Mouse (Mus musculus) forebrain, embryonic 11.5 days (tissue): ENCODE results near the gene Mios. TPM values are rescaled to one million over a fixed set of nuclear protein-coding genes. Genes with fewer than 3 reads are reported as not detected.

ENCODE experiments used
- ATAC-seq: fragments of 200-750 bp; cut with Nextera tagmentation; replicated peaks from 2 replicates; pipeline ENCODE4 v1.8.0; 2017; ENCODE audit warnings: moderate TSS enrichment; ENCODE audit not compliant: low FRiP score
- DNase-seq: peaks from one replicate; pipeline ENCODE4 v3.0.0-alpha.2; 2017; ENCODE audit warnings: low spot score
- H3K27ac ChIP-seq: fragments of 300-500 bp; sonication (generic); 2 replicates; pipeline ENCODE4 v1.5.1; 2014; ENCODE audit warnings: low read depth, low read length
- H3K27me3 ChIP-seq: fragments of 300-500 bp; sonication (generic); 2 replicates; pipeline ENCODE4 v1.6.1; 2014; ENCODE audit warnings: mild to moderate bottlenecking, low read length, mixed read lengths; ENCODE audit not compliant: control insufficient read depth, insufficient read depth
- H3K36me3 ChIP-seq: fragments of 300-500 bp; sonication (generic); 2 replicates; pipeline ENCODE4 v1.6.1; 2014; ENCODE audit warnings: mild to moderate bottlenecking, low read length, moderate library complexity, mixed read lengths; ENCODE audit not compliant: control insufficient read depth, insufficient read depth
- H3K4me1 ChIP-seq: fragments of 300-500 bp; sonication (generic); replicated peaks from 2 replicates; pipeline ENCODE4 v1.6.1; 2014; ENCODE audit warnings: low read length, mixed read lengths; ENCODE audit not compliant: control insufficient read depth, insufficient read depth
- H3K4me2 ChIP-seq: fragments of 300-500 bp; sonication (generic); 2 replicates; pipeline ENCODE4 v1.6.1; 2014; ENCODE audit warnings: low read depth, mild to moderate bottlenecking, low read length, moderate library complexity, mixed read lengths; ENCODE audit not compliant: severe bottlenecking
- H3K4me3 ChIP-seq: fragments of 300-500 bp; sonication (generic); 2 replicates; pipeline ENCODE4 v1.5.1; 2014; ENCODE audit warnings: low read depth, low read length
- H3K9ac ChIP-seq: fragments of 300-500 bp; sonication (generic); 2 replicates; pipeline ENCODE4 v1.6.1; 2014; ENCODE audit warnings: low read length
- H3K9me3 ChIP-seq: fragments of 300-500 bp; sonication (generic); 2 replicates; pipeline ENCODE4 v1.6.1; 2016; ENCODE audit warnings: low read length, mixed read lengths; ENCODE audit not compliant: control insufficient read depth
- WGBS: fragments of 180-500 bp; shearing (Covaris S2); extraction: QIAGEN DNeasy Blood & Tissue Kit; methylation state at CpG from one replicate; pipeline ENCODE4 v1.1.7; 2014; 5-methylcytosine and 5-hydroxymethylcytosine counted together
- polyA plus RNA-seq: library from polyadenylated mRNA; unstranded; fragments of >200 nt; fragmentation: Nextera tagmentation; extraction: Ambion mirVana; gene quantifications from 2 replicates; pipeline ENCODE4 v1.2.1, GENCODE M21; 2014

Gene Mios
- polyA plus RNA-seq, 1 experiment from 2014 or later = 27.0 TPM

- Histone ChIP-seq H3K4me2 (no peak overlapping the region), H3K27ac (no peak overlapping the region), H3K27me3 (no peaks in the 10 kb centered on the region), H3K4me1 (no peaks in the 10 kb centered on the region), H3K9me3 (no peaks in the 10 kb centered on the region), H3K9ac (no peak overlapping the region), H3K4me3 (no peak overlapping the region), H3K36me3 (no peaks in the 10 kb centered on the region)
- ATAC-seq = no peak
- DNase-seq = no peak
- 98% methylated on average over 3 of the region's 3 CpGs for WGBS
Observed at GRCm38 (mm10) chr6:8188599-8189233, 20.3 kb upstream of the Mios start.

DNA sequence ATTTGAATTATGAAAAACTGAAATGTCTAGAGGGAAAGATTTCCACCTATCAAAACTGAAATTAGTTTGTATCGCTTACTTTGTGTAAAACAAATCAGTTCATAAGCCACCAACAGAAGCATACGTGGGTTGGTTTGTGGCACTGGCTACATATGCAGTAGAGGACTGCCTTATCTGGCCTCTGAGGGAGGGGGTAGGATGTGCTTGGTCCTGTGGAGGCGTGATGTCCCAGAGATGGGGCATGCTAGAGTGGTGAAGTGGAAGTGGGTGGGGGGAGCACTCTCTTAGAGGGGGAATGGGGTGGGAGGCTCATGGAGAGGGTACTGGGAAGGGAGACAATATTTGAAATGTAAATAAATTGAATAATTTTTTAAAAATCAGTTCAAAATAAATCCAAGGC is 19.1 kb upstream of the Mios start:
- DNase-seq (no peak), ATAC-seq (0 out of 2 replicates have a peak, but pooled peaks have one; percentile 44)
- no peak overlapping the region for H3K27ac ChIP-seq
- WGBS = 76% methylated on average over 3 of the region's 3 CpGs
- H3K9me3 ChIP-seq = no peaks in the 10 kb centered on the region
- no peaks in the 10 kb centered on the region for H3K27me3 ChIP-seq
- no peak overlapping the region for H3K9ac ChIP-seq
- H3K4me3 ChIP-seq = no peak overlapping the region
- H3K4me2 ChIP-seq = no peak overlapping the region
- H3K36me3 ChIP-seq = no peaks in the 10 kb centered on the region
- H3K4me1 ChIP-seq = no peaks in the 10 kb centered on the region

GRCm38 (mm10) chr6:8192517-8192916 is 16.5 kb upstream of the Mios start, which contains the start of gene Col28a1:
Col28a1 (minus strand) TSS chr6:8192617.
- no peak within 1 kb of the TSS for H3K27ac ChIP-seq
- H3K4me1 ChIP-seq = no peaks in the 10 kb centered on the region
- H3K36me3 ChIP-seq = no peaks in the 10 kb centered on the region
- H3K9ac ChIP-seq = no peak within 1 kb of the TSS
- H3K4me3 ChIP-seq = no peak within 1 kb of the TSS
- H3K4me2 ChIP-seq = no peak within 1 kb of the TSS
- no peaks in the 10 kb centered on the region; the same call in 1 of the 2 replicates for H3K9me3 ChIP-seq
- ATAC-seq = no peak
- no peak for DNase-seq
- H3K27me3 ChIP-seq = no peaks in the 10 kb centered on the region

GRCm38 (mm10) chr6:8209866-8210186 is 804 bp downstream of the Mios start:
- peak overlapping the region; percentile 50 for H3K4me2 ChIP-seq
- H3K27me3 ChIP-seq = no peaks in the 10 kb centered on the region
- ATAC-seq (peak; percentile 11), DNase-seq (no peak)
- peaks cover 4% of the 10 kb centered on the region; the same call in 1 of the 2 replicates for H3K4me1 ChIP-seq
- H3K4me3 ChIP-seq = peak overlapping the region; percentile 73
- H3K27ac ChIP-seq = no peak overlapping the region; the same call in 1 of the 2 replicates
- no peaks in the 10 kb centered on the region for H3K9me3 ChIP-seq
- no peaks in the 10 kb centered on the region for H3K36me3 ChIP-seq
- H3K9ac ChIP-seq = peak overlapping the region; percentile 86
- WGBS = 12% methylated on average over 10 of the region's 10 CpGs

GRCm38 (mm10) chr6:8210661-8211060 is 1.6 kb downstream of the Mios start:
- H3K36me3 ChIP-seq = no peaks in the 10 kb centered on the region
- ATAC-seq = no peak
- no peak for DNase-seq
- H3K27me3 ChIP-seq = no peaks in the 10 kb centered on the region
- WGBS = 93% methylated on average over 3 of the region's 3 CpGs
- H3K9me3 ChIP-seq = no peaks in the 10 kb centered on the region
- H3K9ac ChIP-seq = no peak overlapping the region
- peaks cover 4% of the 10 kb centered on the region; the same call in 1 of the 2 replicates for H3K4me1 ChIP-seq
- H3K27ac ChIP-seq = no peak overlapping the region
- H3K4me3 ChIP-seq = no peak overlapping the region
- H3K4me2 ChIP-seq = peak overlapping the region; percentile 50; the same call in 1 of the 2 replicates

DNA sequence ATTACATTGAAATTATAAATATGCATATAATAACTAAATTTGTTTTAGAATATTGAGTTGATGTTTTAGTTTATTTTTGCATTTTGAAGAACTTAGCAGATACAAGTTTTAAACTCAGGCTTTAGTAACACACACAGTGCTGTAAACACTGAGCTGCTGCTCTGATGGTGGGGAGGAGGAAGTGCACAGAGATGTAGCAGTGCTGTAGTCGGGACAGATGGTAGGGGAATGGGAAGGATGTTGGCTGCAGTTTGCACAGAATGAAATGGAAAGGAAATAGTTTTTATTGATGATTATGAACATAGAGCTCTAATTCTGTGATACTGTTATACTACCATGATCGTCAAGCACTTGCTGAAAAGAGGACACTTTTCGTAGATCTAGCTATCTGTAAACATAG is 18.0 kb downstream of the Mios start:
- Histone ChIP-seq H3K27ac (no peak overlapping the region), H3K9ac (no peak overlapping the region), H3K4me1 (no peaks in the 10 kb centered on the region), H3K4me3 (no peak overlapping the region), H3K27me3 (no peaks in the 10 kb centered on the region), H3K4me2 (no peak overlapping the region), H3K9me3 (no peaks in the 10 kb centered on the region), H3K36me3 (no peaks in the 10 kb centered on the region; the same call in 1 of the 2 replicates)
- no peak for DNase-seq
- no peak for ATAC-seq
- WGBS = 90% methylated on average over 3 of the region's 3 CpGs

DNA sequence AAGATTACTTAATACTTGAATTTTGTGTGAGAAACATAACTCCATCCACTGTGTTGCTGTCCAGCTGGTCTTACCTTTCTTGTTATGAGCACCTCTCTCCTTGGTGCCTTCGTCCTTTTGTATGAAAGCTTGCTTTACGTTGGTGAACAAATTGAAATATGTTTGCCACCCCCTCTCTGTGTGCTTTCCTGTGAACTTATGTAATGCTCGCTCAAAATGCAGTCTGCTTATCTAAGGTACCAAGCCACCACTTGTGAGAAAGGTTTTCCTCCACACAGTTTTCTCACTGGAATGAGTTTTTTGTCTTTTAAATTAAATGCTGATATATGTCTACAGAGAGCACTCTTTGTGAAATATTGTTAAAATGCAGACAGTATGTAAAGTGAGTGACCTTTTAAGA is 19.6 kb downstream of the Mios start:
- WGBS = 89% methylated on average over 3 of the region's 3 CpGs
- no peak overlapping the region for H3K4me3 ChIP-seq
- no peak overlapping the region for H3K4me2 ChIP-seq
- no peak overlapping the region for H3K27ac ChIP-seq
- no peaks in the 10 kb centered on the region for H3K36me3 ChIP-seq
- H3K9me3 ChIP-seq = no peaks in the 10 kb centered on the region
- H3K9ac ChIP-seq = no peak overlapping the region
- DNase-seq (no peak), ATAC-seq (no peak)
- H3K4me1 ChIP-seq = no peaks in the 10 kb centered on the region
- H3K27me3 ChIP-seq = no peaks in the 10 kb centered on the region

DNA sequence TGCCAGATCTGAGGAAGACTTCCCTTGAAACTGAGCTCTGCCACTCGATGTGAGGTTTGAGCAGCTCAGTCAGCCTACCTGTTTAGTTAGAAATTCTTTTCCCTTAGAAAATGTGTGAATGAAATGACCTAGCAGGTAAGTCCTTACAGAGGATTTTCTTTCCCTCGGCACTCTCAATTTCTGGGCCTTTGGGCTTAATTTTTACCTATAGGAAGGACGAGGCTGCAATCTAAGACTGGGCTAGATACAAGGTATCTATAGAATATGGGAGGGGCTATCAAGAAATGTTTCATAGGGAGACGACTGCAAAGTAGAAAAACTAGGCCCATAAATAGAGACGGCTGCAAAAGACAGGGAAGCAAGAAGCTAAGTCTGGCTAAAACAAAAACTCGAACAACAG is 49.3 kb downstream of the Mios start:
- 13% methylated on average over 6 of the region's 6 CpGs for WGBS
- Histone ChIP-seq H3K4me1 (no peaks in the 10 kb centered on the region; the same call in 1 of the 2 replicates), H3K27ac (no peak overlapping the region), H3K36me3 (no peaks in the 10 kb centered on the region), H3K4me2 (peak overlapping the region; percentile 79), H3K9me3 (no peaks in the 10 kb centered on the region), H3K27me3 (no peaks in the 10 kb centered on the region), H3K4me3 (peak overlapping the region; percentile 65), H3K9ac (peak overlapping the region; percentile 77)
- ATAC-seq (no peak), DNase-seq (no peak)
